Mouse (Mus musculus): Measurements from ENCODE around the gene Atp2b2.

DNA sequence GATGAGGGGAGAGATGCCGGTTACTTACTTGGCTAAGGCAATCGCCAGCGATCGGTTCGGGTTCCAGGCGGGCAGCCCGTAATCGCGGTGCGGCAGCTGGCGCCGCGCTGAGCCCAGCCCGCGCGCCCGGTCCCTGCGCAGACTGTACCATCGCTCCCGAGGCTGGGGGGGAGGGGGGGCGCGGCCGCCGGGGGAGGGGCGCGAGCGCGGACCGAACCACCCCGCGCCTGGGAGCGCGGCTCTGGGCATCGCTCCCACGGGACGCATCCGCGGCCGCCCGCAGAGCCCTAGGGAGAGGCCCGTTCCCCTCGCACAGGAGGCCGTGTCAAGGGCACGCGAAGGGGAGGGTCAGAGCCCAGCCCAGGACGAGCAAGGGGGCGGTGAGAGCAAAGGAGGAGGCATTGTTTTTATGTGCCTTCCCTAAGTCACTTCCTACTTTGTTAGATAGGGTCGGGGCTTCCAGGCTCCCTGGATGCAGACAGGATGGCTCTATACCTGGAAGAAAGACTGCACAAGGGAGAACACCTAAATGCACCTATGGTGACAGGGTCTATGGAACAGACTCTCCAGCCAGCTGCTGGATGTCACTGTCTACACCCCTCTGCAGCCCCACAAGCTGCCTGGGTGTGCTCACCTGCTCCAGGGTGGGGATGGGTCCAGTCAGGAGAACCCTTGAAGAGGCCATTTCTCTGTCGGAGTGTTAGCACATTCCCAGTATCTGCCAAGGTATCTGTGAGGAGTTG, 151.0 kb downstream of the Atp2b2 start:
- TF ChIP-seq POLR2A (IDR thresholded peaks at IDR 0.05; ENCODE audit: low read depth, low read length) (no peak), CTCF (IDR thresholded peaks at IDR 0.05; ENCODE audit: borderline replicate concordance, insufficient read depth, low read length) (no peak)

All from embryonic fibroblast, embryonic 13.5 days (primary cell).